Mouse (Mus musculus) cerebral cortex, adult 2 months (tissue): ENCODE measurements around the gene Abhd14b.

Source experiments
- WGBS: fragments of 180-500 bp; shearing (Covaris S2); methylation state at CpG from one replicate; pipeline ENCODE4 v1.1.7; 2018; 5-methylcytosine and 5-hydroxymethylcytosine counted together

The Abhd14b gene

GRCm38 (mm10) chr9:106447348-106447747, at the start of gene Abhd14b, which contains the start of gene Abhd14a:
Gene Abhd14b, plus strand, starts transcription at chr9:106447459.
Gene Abhd14a, minus strand, starts transcription at chr9:106447678.
- WGBS, result under 1% methylated on average over 24 of the region's 24 CpGs

DNA sequence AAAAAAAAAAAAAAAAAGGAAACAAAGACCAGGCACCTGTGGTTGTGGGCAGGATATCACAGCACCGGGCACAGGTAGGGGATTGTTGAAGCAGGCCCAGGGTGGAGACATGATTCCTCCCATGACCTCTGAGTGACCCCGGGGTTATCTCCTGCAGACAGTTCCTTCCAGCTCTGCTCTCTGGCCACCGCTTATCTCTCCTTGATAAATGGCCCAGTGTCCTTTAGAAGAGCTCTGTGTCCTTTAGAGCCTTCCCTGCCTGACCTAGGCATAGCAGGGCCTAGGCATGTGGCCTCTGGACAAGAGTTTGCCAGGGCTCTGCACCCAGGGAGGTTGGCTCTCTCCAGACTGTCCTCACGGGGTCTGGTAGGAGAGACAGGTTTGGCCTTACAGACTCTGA, 49.5 kb upstream of the Abhd14b start:
- WGBS, result 94% methylated on average over 4 of the region's 4 CpGs

GRCm38 (mm10) chr9:106398667-106399311, 48.5 kb upstream of the Abhd14b start:
- 74% methylated on average over 9 of the region's 9 CpGs for WGBS

GRCm38 (mm10) chr9:106399808-106400207, 47.5 kb upstream of the Abhd14b start:
- WGBS, result 92% methylated on average over 3 of the region's 3 CpGs

DNA sequence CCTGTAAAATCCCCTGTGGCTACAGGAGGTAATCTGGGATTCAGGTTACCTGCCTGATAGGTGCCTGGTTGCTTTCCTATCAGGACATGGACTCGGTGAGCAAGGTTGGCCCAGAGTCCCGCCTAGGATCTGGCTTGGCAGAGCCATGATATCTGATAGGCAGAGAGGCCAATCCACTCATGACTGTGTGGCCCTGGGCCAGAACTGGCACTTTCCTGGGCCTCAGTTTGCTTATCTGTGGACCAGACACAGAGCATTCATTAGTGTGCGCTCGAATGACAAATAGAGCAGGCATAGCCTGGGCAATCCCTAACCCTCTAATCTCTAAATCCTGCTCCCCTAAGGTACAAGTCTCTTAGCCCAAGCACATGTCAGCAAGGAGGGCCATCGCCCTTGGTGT, 45.1 kb upstream of the Abhd14b start:
- WGBS, result 81% methylated on average over 5 of the region's 5 CpGs

DNA sequence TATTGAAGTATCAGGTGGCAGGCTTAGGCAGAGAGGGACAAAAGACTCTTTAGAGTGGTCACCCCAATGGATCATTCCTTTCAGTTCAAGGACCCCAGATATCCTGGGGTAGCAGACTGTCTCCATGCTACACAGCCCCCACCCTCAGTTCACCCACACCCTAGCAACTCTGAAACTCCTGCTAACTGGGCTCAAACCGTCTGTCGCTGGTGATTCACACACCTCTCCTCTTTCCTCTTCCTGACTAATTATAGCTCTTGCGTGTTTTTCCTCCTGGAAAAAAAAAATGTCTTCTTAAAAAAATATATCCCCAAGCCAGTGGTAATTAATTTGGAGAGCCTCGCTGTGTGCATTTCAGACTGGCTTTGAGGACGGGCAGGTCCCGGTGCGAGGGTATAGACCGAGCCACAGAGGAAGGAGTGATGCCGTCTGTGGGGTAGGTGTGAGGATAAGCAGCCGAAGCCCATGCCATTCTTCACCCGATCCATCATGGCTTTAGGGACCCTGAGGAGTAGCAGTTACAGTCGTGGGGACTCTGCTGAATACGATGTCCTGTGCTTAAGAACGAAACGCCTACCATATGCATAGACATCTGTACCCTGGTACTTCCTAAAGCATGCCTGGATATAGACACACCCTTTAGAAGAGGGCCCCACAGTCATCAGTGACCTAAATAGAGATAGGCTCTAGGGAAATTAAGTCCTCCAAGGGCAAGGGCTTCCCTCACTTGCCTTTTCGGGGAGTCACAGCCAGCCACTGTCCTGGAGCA, 44.5 kb upstream of the Abhd14b start:
- WGBS, result 51% methylated on average over 16 of the region's 16 CpGs

- 65% methylated on average over 6 of the region's 6 CpGs for WGBS
These were observed 42.0 kb upstream of the Abhd14b start for GRCm38 (mm10) chr9:106405275-106405674.

- 39% methylated on average over 8 of the region's 8 CpGs for WGBS
These were observed 40.7 kb upstream of the Abhd14b start for GRCm38 (mm10) chr9:106406443-106407078.

DNA sequence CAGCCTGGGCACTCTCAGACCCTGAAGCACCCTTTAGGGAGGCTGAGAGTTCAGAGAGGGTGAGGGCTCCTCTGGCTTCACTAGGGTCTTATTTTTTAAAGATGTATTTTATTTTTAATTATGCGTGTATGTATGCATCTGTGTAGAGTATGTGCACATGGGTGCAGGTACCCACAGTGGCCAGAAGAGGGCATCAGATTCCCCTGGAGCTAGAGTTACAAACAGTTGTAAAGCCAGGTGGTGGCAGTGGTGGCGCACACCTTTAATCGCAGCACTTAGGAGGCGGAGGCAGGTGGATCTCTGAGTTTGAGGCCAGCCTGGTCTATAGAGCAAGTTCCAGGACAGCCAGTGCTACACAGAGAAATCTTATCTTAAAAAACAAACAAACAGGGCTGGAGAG, 38.2 kb upstream of the Abhd14b start:
- 97% methylated on average over 4 of the region's 4 CpGs for WGBS

DNA sequence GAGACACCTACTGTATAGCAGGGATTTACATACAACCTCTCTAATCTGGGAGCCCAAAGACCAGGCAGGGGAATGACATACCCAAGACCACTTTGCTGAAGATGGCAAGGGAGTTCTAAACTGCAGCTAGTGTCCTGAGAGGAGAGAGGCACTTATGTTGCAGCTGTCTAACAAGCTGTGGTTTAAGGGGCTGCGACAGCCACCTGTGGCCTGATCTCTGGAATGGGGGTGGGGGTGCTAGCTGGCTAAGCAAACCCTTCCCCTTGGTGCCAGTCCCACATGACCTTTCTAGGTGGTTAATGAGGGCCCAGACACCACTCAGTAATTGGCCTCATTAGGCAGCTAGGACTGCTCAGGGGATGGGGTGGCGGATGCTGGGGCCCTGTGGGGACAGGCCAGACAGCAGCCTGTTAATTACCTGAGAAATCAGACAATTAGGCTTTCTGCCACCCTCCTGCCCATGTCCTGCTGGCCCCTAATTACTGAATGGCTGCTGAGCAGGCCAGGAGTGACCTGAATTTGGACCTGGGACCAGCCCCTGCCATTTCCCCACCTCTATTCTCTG, 37.1 kb upstream of the Abhd14b start:
- WGBS, result 87% methylated on average over 2 of the region's 2 CpGs

DNA sequence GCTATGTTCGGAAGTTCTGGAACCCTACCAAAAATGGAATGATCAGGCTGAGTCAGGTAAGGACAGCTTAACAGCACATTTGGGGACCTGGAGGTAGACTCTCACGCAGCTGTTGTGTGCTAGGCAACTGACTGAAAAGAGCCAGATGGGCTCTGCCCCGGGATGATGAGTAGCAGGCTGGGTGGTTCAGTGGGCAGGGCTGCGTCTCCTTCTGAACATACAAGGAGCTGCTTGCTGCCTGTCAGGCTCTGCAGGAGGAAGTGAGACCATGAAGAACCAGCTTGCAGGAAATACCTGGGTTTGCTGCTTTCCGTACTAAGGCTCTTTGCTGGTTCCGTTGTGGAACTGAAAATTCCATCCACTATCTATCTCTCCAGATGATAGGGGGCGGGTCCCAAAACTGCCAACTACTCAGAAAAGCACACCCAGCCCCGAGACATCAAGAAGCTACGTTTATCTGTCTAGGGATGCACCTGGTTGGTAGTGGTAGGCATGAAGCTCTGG, 36.1 kb upstream of the Abhd14b start:
- 39% methylated on average over 9 of the region's 9 CpGs for WGBS

DNA sequence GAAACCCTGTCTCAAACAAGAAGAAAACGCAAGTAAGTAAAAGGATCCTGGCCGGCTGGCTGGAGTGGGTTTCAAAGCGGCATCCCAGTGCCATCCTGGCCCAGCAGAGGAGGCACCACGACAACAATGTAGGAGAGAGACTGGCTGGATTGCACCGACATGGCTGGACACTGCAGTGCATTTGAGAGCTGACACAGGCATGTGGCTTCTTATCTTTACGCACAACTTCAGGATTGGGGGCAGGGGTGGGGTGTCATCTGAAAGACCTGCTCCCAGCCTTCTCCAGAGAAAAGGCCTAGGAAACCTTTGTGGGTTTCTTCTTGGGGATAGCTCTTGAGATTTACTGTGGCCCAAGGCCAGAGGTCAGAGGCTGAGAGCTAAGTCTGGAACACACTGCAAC, 35.5 kb upstream of the Abhd14b start:
- 82% methylated on average over 6 of the region's 6 CpGs for WGBS

- WGBS, result 90% methylated on average over 3 of the region's 3 CpGs
These were observed 35.0 kb upstream of the Abhd14b start for GRCm38 (mm10) chr9:106412210-106412609.

- 96% methylated on average over 5 of the region's 5 CpGs for WGBS
These were observed 33.7 kb upstream of the Abhd14b start for GRCm38 (mm10) chr9:106413606-106414005.

GRCm38 (mm10) chr9:106416826-106417225, 30.4 kb upstream of the Abhd14b start:
- 47% methylated on average over 6 of the region's 6 CpGs for WGBS

- 10% methylated on average over 29 of the region's 29 CpGs for WGBS
These were observed 29.2 kb upstream of the Abhd14b start for GRCm38 (mm10) chr9:106417841-106418625.

GRCm38 (mm10) chr9:106420608-106421007, 26.7 kb upstream of the Abhd14b start:
- WGBS, result 8% methylated on average over 2 of the region's 2 CpGs

- WGBS, result 18% methylated on average over 18 of the region's 18 CpGs
These were observed 26.0 kb upstream of the Abhd14b start for GRCm38 (mm10) chr9:106421033-106421864.

- WGBS, result 2% methylated on average over 3 of the region's 3 CpGs
These were observed 25.4 kb upstream of the Abhd14b start for GRCm38 (mm10) chr9:106421865-106422160.

DNA sequence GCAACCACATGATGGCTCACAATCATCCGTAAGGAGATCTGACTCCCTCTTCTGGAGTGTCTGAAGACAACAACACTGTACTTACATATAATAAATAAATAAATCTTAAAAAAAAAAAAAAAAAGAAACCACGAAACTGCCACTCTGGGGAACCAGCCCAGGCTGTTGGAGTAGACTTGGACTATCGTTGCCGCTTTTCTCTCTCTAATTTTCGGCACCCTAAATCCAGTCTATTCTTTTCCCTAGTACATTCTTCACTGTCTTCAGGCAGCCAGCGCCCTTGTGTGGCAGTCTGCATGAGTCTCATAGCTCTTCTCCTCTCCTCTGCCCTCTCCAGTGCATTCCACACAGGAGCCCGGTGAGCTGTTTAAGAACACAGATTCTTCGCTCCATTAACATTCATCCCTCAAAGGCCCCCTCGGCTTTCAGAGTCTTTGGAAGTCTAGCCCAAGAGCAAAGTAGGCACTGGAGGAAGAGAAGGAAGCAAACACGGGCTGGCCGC, 18.5 kb upstream of the Abhd14b start:
- WGBS, result 3% methylated on average over 11 of the region's 11 CpGs
